Mouse (Mus musculus): ENCODE results near the gene Hsd17b11.
A peak's percentile ranks its signal among the peaks of the same experiment; 100 is the strongest.
"Not testable (repeated sequence)": the region's sequence is repeated elsewhere in the genome, so short reads cannot be mapped to it uniquely, and the experiment has no call there.

Hsd17b11 gene

GRCm38 (mm10) chr5:104035066-104035465 lies 13.3 kb upstream of the Hsd17b11 start:
- no peak for DNase-seq

- no peak for DNase-seq
These were observed 10.8 kb upstream of the Hsd17b11 start for GRCm38 (mm10) chr5:104032434-104033097.

GRCm38 (mm10) chr5:104025245-104025854 lies 3.6 kb upstream of the Hsd17b11 start:
- DNase-seq: peak in 1 of 2 experiments; percentile 59

- DNase-seq: no peak
These were observed 3.0 kb upstream of the Hsd17b11 start for GRCm38 (mm10) chr5:104024762-104025161.

GRCm38 (mm10) chr5:104024193-104024592 lies 2.5 kb upstream of the Hsd17b11 start:
- not testable (repeated sequence) for DNase-seq

- no peak for DNase-seq
These were observed 1.7 kb upstream of the Hsd17b11 start for GRCm38 (mm10) chr5:104023289-104024020.

- no peak for DNase-seq
These were observed 839 bp upstream of the Hsd17b11 start for GRCm38 (mm10) chr5:104022558-104022957.

- no peak for DNase-seq
These were observed 10.3 kb downstream of the Hsd17b11 start for GRCm38 (mm10) chr5:104011419-104011818.

GRCm38 (mm10) chr5:104010261-104010660 lies 11.5 kb downstream of the Hsd17b11 start:
- no peak for DNase-seq

GRCm38 (mm10) chr5:104009421-104009820 lies 12.3 kb downstream of the Hsd17b11 start:
- no peak for DNase-seq

GRCm38 (mm10) chr5:104007801-104008200 lies 13.9 kb downstream of the Hsd17b11 start:
- DNase-seq: no peak

- DNase-seq: no peak
These were observed 14.9 kb downstream of the Hsd17b11 start for GRCm38 (mm10) chr5:104006811-104007210.

GRCm38 (mm10) chr5:104003955-104004354 lies 17.8 kb downstream of the Hsd17b11 start:
- no peak for DNase-seq

- no peak for DNase-seq
These were observed 18.3 kb downstream of the Hsd17b11 start for GRCm38 (mm10) chr5:104003256-104003931.

- no peak for DNase-seq
These were observed 19.0 kb downstream of the Hsd17b11 start for GRCm38 (mm10) chr5:104002549-104003255.

GRCm38 (mm10) chr5:103999738-104000137 lies 22.0 kb downstream of the Hsd17b11 start:
- peak; percentile 80 to 94 for DNase-seq

GRCm38 (mm10) chr5:103998739-103999138 lies 23.0 kb downstream of the Hsd17b11 start:
- no peak for DNase-seq

- DNase-seq: peak; percentile 24 to 44
These were observed 26.5 kb downstream of the Hsd17b11 start for GRCm38 (mm10) chr5:103995181-103995580.

GRCm38 (mm10) chr5:103994669-103995068 lies 27.1 kb downstream of the Hsd17b11 start:
- DNase-seq: no peak

GRCm38 (mm10) chr5:103993601-103994000 lies 28.1 kb downstream of the Hsd17b11 start:
- peak in 1 of 2 experiments; percentile 51 for DNase-seq

GRCm38 (mm10) chr5:103992831-103993230 lies 28.9 kb downstream of the Hsd17b11 start:
- no peak for DNase-seq

Measured in kidney, postnatal 36 days (tissue).